In the genomic region with DNA sequence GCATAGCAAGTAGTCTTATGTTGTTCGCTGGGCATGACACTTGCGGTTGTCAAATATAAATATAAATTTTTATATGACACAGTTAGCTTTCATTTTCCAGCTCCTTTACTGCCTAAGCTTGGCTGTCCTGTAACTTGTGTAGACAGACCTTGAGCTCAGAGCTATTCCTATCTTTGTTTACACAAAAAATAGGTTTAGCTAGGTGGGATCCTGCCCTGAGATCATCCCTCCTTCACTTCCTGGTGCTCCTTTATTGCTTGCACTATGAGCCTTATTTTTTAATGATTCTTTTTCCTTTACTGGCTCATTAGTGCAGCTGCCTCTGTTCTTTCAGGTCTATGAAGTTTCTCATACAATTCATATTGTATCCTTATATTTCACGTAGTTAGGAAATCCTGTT, we compare ENCODE assay signal across 16 mouse cellular contexts.
"Had no signal": no experiment of that assay in that cellular context is flagged by ENCODE, and none has a peak within 500 bp of the region (broad histone marks: within the 10 kb centered on the region; RNA-seq: fewer than 3 reads in every experiment).

No protein-coding gene starts in this region.

- H3K9me3 ChIP-seq: neural tube, embryonic 13.5 days; neural tube, embryonic 15.5 days; stomach, embryonic 15.5 days had no signal

- H3K27ac ChIP-seq: neural tube, embryonic 13.5 days; neural tube, embryonic 15.5 days; stomach, embryonic 15.5 days; stomach, postnatal 0 days had no signal

- H3K4me3 ChIP-seq: neural tube, embryonic 13.5 days; neural tube, embryonic 15.5 days; stomach, embryonic 15.5 days had no signal

- DNase-seq: retina, postnatal 1 day; right cerebral cortex, adult 18-20 months; right cerebral cortex, postnatal 14 days; right cerebral cortex, postnatal 25 days; right cerebral cortex, postnatal 4 days; spleen, adult 18-20 months; thymus, adult 18-20 months; thymus, adult 2 months; thymus, postnatal 14 days; thymus, postnatal 25 days; thymus, postnatal 36 days; thymus, postnatal 4 days had no signal

- H3K36me3 ChIP-seq: neural tube, embryonic 13.5 days; neural tube, embryonic 15.5 days; stomach, embryonic 15.5 days had no signal

- H3K4me2 ChIP-seq: neural tube, embryonic 13.5 days; neural tube, embryonic 15.5 days; stomach, embryonic 15.5 days had no signal

- H3K27me3 ChIP-seq: neural tube, embryonic 13.5 days; neural tube, embryonic 15.5 days; stomach, embryonic 15.5 days had no signal

- H3K9ac ChIP-seq: neural tube, embryonic 13.5 days; neural tube, embryonic 15.5 days; stomach, embryonic 15.5 days had no signal

- H3K4me1 ChIP-seq: neural tube, embryonic 13.5 days; neural tube, embryonic 15.5 days; stomach, embryonic 15.5 days had no signal
